Mouse (Mus musculus) heart, postnatal 10 days (tissue): ENCODE measurements around the gene Anks1b. TPM values are rescaled to one million over a fixed set of nuclear protein-coding genes. Genes with fewer than 3 reads are reported as not detected.

Experiments used
- DNase-seq, 2 experiments: peaks; one replicate each; pipeline ENCODE4 v3.0.0; 2021
- intact Hi-C: fragments of 180-260 bp; cut with DNase I; formaldehyde crosslinking; loops from one replicate; pipeline ENCODE4 v1.15.1; 2025
- total RNA-seq, 2 experiments: library from RNA; stranded (reverse); gene quantifications; 2 replicates each; pipeline ENCODE4 v1.2.3; 2021

Anks1b gene
- total RNA-seq, 2 experiments from 2014 or later, result 0.19 to 0.25 TPM

DNA sequence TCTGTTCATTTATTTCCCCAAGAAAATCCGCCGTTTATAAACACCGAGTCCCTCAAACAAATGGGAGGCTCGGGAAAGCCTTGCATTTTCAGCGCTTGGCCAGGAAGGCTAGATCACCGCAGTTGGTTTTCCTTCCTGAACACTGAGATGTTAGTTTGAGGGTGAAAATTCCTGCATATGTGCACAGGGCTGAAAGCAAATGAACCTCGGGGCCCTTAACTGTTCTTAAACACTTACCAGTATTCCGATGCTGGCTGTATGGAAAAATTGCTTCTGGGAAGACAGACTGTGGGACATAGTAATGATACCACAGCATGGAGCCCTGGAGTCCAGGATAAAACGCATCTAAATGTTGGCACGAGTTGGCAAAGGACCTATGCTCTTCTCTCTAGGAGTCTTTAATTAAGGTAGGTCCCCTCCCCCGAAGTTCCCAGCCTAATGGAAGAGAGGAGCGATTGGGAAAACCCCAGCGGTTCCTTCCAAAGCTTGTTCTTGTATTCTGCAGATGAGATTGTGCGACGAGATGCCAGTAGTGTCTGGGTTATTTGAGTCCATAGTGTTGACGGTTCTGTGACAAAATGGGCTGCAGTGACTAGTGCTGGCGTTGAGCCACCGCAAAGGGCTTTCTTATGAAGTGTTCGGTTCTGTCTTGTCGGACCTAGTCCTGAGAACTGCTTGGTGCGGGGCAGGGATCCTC, 957.4 kb downstream of the Anks1b start:
- DNase-seq, result no peak
- intact Hi-C loops, result no loop called here

DNA sequence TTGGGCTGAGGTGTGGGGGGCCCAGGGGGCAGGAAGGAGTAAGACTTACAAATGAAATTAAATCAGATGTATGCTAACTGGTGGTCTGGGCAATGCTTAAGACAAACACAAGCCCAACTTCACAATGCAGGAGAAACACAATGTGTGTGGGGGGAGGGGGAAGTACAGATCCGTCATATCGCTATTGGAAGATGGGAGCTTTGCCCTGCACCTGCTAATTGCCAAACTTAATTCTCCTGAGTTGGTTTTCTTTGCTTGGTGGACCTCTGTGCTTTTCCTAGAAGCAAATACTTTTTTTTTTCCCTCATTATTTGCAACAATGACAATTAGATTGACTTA, 957.9 kb downstream of the Anks1b start:
- no peak for DNase-seq
- intact Hi-C loops, result no loop called here

DNA sequence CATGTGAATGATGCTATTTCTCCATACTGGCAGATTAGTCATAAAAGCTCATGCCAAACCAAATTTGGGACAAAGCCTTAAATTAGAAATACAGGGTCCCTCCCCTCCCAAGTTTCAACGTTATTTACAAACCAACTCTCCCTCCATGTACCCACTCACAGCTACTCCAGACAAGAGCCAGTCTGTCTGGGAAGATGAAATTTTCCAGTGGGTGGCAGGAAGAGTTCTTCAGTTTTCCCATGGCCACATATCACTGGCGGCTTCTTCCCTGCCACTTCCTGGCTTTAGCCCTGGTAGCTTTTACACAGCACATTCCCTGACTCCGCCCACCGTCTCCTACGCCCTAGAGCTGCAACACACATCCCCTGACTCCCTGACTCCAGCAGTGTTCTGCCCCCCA, 961.0 kb downstream of the Anks1b start:
- no peak for DNase-seq
- intact Hi-C loops, result no loop called here

DNA sequence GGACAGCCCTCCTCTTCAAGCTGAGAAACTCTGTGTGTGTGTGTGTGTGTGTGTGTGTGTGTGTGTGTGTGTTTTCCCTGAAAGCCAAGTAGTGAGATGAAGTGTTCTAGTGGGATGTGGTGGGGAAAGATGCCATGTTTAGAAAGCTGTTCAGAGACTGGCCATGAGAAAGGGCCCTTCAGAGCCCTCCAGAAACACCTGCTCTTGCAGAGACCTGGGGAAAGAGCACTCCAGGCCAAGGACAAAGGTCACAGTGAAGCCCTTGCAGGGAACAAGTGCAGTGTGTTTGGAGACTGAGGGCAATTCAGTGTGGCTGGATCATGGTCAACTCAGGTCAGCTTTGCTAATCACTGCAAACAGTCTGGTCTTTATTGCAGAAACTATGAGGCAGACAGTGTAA, 961.9 kb downstream of the Anks1b start:
- intact Hi-C loops, result no loop called here
- DNase-seq, result no peak

DNA sequence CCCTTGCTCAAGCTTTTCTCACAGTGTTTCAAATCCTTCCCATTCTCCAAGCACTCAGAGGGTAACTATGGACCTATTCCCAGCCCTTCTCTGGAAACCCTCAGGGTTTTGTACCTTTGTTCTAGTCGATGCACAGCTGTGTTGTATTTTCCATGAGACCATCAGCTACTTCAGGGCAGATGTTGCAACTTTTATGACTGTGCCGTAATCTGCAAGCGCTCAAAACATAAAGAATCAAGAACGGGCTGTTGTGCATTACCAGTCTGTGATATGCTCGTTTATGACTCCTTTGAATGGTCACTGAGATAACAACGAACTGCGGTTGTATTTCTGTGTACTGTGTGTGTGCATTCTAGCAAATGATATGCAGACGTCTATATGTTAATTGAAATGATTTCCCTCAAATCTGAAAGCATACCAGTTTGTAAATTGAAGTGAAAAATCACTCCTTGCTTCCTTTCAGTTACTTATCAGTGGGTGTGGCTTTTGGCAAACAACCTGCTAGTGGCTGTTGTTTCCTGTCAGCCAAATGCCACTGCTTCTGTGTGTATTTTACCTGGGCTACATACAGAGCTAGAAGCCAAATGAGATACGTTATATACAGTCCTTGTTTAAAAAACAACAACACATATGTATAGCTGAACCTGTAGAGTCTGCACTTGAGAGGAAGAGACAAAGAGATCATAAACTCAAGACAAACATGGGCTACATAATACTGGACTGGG, 966.5 kb downstream of the Anks1b start:
- DNase-seq, result no peak
- intact Hi-C loops, result no loop called here

DNA sequence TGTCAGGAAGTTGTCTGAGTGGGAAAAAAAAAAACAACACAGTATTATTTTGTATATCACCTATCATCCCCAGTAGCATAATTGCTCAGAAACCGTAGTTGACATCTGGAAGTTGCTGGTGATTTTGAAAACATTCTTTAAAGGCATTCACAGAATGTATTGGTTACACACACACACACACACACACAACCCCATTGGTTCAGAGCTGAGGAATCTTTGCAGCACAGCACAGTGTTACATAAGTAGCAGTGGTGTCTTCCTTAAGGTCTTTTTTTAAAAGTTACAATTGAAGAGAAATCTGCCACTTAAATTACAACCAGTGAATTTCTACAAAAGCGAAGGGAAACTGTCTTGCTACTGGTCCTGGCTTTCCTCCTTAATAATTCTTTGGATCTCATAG, 969.1 kb downstream of the Anks1b start:
- intact Hi-C loops, result no loop called here
- DNase-seq, result no peak

DNA sequence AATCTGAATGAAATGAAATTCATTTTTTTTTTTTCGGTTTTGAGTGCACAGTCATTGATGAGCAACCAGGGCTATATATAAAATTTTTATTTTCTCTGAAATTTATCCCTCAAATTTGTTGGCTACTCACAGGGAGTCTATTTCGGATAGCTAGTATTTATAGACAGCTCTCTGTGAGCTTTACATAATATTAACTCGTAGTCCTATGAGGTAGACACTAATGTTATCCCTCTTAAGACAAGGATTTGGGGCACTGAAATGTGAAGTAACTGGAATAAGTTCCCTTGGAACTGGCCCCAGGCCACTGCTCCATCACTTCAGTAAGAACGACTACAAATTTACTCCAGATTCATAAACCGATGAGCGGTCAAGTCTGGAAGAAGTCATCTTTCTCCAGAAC, 977.8 kb downstream of the Anks1b start:
- DNase-seq, result no peak
- intact Hi-C loops, result no loop called here

DNA sequence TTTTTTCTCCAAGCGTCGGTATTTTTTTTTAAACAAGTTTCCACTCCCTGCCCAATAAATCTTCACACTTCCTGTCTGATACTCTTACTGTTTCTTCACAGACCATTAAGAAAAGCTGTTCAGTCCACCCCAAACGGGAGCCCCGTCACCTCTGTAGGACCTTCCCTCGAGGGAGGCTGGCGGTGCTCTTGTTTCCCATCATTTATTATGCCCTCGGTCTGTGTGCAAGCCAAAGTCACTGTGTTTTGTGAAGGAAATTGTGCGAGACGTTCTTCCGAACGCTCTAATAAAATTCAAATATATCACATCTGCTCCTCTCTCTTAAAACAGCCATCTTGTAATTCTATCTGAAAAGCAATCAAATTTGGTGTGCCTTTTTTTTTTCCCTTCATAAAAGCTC, 978.7 kb downstream of the Anks1b start:
- DNase-seq, result no peak

DNA sequence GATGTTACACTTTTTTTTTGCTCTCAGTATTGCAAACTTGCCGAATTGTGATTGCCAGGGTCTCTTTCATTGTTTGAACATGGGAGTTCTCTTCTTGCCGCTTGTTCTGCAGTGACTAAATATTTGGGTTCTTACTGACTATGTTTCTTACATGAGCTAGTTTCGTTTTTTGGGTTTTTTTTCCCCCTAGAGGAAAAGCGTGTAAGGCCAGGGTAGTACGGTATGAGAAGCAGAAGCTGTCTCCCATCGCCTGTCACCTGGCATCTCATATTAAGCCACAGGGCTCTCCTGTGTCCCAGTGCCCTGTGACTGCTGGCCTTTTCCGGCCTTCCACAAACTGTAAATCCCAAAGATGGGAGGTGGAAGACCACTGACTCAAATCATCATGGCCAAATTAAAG, 979.1 kb downstream of the Anks1b start:
- intact Hi-C loops, result no loop called here
- no peak for DNase-seq

More for the DNA sequence above, 978.7 kb downstream of the Anks1b start:
- intact Hi-C loops, result no loop called here

DNA sequence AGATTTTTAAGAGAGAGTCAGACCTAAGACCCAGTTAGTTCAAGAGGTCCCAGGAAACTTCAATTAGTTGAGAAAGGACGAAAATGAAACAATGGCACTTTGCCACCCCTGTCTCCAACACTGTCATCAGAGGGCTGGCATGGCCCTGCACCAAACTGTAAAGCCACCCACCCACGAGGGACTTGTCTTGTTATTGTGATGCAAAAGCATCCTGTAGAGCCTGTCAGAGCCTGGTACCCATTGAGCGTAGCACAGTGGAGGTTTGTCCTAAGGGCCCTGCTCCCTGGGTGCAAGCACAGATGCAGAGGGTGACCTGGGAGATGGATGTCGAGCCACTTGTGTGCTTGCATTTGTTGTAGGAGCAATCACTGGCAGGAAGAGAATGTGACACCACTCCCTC, 983.4 kb downstream of the Anks1b start:
- DNase-seq, result no peak
- intact Hi-C loops, result no loop called here

DNA sequence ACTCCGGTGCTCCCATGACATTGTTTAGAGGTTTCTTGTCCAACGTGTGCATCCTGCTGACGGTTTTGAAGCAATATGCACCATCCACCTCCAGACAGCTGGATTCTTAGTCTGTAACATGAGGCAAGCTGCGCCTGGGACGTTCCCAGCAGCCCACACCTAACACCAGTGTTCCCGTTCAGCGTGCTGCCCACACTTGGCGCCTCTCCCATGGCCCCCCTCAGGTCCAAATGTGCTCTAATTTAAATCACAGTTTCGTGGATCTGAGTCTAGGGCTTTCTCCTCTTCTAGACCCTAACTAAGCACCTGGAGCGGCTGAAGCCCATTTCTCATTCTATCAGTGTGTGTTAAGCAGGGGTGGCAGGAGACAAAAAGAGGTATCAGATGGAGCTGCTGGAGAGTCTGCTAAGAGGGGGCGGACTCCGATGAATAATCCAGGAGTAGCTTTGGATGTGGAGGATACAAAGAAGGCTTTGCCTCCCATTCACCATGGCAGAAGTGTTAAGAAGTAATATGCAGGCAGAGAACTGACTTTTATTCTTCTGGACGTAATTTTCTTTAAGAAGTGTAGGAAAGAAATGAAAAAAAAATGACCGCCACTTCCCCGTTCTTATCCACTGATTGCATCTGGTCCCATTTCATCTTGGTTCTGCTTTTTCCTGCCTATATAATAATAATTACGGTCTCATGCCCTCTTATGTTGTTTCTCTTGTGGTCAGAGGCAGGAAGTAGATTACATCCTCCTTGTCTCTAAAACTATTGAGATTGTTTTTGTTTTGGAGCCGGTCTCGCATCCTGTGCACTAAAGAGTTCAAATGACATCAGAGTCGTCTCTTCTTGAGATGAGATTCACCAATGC, 986.6 kb downstream of the Anks1b start:
- intact Hi-C loops, result no loop called here
- no peak for DNase-seq

DNA sequence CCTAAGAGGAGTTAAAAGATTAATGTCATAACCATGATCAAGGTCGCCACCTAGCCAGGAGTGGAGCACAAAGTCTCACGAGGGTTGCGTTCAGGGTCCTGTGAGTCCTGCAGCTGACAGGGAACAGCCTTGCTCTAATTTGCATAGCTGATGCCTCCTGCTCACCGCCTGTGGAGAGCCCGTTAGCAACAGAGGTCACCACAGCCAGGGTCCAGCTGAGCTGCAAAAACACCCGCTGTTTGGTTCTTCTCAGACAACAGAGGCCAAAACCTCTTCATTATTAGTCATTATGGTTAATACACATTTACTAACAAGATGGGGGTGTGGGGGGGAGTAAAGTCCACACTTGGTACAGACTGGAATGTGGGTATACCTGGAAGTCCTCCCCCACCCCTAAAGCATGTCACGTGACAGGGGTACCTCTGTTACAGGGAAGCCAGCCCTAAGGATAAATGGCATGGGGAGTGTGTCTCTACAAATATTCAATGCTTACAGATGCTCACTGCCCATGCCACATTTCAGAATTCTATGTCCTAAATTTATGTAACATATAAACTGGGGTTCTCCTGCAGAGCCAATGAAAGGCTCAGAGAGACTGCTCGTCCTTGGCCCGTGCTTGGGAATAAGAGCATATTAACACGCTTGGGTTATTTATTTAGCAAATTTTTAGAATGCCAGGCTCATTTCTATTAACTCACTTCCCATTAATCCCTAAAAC, 990.7 kb downstream of the Anks1b start:
- DNase-seq, result no peak
- intact Hi-C loops, result no loop called here

DNA sequence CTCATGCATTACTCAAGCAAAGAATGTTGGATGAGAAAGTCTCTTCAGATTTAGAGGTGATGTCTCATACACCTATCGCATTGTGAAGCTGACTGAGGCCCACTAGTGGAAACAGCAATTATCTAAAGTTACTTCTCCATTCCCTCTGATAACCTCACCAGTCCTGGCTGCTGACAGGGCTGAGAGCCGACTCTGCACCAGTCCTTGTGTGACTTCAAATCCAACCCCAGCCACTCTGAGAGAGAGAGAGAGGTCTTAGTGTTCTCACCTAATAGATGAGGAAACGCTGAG, 991.2 kb downstream of the Anks1b start:
- no peak for DNase-seq
- intact Hi-C loops, result no loop called here

DNA sequence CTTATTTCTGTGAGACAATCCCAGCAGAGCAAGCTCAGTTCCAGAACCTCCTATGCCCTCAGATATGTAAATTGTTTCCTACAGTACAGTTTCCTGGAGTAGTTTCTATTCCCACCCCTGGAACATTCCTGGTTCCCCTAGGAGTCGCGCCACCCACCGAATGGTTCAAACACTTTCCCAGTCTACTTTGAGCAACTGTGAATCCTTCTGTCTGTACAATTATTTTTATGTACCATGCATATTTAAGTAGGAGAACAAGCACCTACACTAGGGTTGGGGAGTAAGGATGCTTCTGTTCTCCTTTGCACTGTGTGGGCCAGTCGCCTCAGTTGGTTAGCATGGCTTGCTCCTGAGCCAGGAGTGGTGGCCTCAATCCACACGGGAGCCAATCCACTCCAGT, 999.9 kb downstream of the Anks1b start:
- intact Hi-C loops, result no loop called here
- DNase-seq, result no peak

DNA sequence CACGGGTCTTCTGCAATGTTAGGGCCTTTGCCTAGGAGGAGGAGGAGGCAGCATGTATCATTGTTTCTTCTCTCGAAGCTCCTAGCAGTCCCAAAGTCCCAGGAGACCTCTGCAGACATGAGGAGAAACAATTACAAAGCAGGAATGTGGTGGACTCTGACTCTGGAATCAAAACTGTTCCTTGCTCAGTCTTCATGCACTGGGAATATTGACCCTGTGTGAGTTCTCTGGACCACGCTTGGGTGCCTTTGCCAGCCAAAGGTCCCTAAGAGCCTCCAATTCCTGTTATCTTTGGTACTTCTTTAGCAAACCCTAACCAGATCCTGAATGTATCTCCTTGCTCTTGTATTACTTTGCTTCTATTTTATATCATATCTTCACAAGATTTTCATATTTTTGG, 1000.9 kb downstream of the Anks1b start:
- intact Hi-C loops, result no loop called here

DNA sequence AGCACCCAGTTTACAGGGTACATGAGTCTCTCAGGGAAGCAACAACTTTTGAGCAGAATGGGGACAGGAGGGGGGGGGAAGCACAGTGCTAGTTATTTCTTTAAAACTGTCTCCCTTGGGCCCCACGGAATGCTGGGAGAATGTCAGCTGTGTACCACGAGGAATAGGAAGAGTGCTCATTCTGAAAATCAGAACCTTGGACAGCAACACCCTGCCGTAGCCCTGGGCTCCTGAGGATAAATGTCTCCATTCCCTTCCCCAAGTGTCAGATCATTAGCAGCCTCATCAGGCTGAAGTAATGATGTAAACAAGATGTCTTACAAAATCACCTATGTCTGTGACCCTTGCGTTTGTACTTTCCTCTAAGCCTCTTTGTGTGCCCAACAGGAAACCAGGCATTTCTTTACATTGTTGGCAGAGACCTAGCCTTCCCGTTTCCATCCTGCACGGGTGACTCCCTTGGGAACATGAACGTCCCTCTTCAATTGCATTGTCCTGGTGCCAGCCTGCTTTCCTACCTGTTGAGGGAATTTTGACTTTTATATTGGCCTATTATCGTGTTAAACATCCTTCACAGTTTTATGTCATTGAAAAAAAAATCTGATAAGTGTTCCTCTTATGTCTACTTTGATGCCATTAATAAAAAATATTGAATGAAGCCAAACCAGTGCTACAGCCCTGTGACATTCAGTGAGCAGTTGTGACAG, 1007.7 kb downstream of the Anks1b start:
- DNase-seq, result peak; percentile 28 to 37
- intact Hi-C loops, result no loop called here

More for the DNA sequence above, 1000.9 kb downstream of the Anks1b start:
- DNase-seq, result no peak

DNA sequence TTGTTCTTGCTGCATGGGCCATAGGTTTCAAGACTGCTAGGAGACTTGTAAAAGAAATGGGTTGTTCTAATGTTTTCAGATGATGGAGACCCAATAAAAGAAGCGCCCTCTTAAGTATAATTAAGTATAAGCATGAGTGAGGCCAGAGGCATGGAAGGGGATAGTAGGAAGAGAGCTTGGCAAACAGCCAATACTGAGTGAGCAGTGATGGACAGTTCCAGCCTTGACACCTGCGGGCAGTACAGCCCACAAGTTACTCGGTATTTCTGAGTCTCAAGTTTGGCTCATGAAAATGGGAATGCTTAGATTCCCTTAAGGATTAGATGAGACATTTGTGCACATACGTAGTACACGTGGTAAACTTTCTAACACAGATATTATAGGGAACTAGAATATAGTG, 1016.3 kb downstream of the Anks1b start:
- DNase-seq, result no peak
- intact Hi-C loops, result no loop called here

DNA sequence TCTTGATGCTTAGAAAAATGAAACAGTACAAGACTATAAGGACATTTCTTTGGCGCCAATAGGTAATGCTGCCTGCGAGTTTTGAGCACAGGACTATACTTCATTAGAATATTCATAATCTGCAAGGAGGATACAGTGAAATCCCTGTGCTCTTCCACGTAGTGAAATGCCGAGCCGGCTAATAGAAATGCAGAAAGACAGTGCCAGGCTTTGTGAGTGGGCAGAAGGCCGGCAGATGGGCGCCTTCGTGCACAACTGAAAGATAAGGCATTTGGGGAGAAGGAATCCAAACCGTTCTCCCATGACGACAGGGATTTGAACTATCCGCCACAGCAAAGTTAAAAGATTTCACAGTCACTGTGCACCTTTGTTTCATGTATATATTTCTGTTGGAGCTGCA, 1019.4 kb downstream of the Anks1b start:
- intact Hi-C loops, result no loop called here
- no peak for DNase-seq

DNA sequence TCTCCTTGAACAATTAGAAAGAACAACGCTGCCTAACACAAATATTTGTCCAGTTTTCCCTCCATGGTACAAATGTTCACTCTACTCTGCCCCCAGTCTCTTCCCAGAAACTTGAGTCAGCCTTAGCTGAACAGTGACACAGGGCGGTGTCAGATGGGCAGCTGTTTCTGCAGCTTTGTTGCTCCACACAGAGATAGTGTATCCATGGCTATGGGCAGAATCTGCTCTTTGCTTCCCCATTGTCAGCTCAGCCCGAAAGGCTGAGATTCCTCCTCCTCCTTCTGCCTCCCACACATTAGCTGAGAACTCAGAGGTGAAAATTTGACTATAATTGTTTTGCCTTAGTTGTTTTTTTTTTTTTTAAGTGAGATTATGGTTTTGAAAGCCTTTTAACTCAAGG, 1024.6 kb downstream of the Anks1b start:
- intact Hi-C loops, result no loop called here
- peak; percentile 2 to 9 for DNase-seq

DNA sequence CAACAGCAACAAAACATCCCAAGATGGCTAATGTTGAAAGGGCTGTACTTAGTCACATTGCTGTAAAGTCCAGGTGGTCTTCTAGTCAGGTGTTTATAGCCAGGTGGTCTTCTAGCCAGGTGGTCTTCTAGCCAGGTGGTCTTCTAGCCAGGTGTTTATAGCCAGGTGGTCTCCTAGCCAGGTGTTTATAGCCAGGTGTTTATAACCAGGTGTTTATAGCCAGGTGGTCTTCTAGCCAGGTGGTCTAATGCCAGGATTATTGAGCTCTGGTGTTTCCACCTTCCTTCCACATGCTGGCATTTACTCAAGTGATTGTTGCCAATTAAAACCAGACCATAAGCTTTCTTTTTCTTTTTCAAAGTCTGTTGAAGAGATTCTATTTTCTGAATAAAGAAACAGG, 1030.9 kb downstream of the Anks1b start:
- intact Hi-C loops, result no loop called here
- no peak for DNase-seq

DNA sequence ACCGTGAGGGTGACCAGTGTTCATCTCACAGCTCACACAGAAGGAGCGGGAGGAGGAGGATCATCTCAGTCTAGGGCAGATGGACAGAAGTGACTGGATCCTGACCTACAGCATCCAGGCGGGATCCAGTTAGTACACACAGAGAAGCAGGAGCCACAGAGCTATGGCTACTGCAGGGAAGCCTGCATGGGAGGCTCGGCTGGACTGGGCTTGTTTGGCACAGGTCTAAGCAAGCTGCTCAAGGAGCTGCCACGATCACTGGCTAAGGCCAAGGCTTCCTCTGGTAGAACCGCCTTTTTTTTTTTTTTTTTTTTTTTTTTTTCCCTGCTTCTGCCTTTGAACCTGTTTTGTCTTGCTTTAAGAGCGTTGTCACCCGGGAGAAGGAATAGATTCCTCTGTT, 1034.1 kb downstream of the Anks1b start:
- intact Hi-C loops, result no loop called here
- no peak for DNase-seq
